Mouse (Mus musculus) stomach, postnatal 0 days (tissue): Measurements from ENCODE around the gene Pcyt2.

Experiments
- CTCF ChIP-seq: IDR thresholded peaks from 2 replicates; pipeline ENCODE4 v1.5.1; 2016; ENCODE audit warnings: antibody characterized with exemption, low read depth, mild to moderate bottlenecking, moderate library complexity
- EP300 ChIP-seq: optimal IDR thresholded peaks from 2 replicates; pipeline ENCODE3; 2016; ENCODE audit warnings: antibody characterized with exemption

DNA sequence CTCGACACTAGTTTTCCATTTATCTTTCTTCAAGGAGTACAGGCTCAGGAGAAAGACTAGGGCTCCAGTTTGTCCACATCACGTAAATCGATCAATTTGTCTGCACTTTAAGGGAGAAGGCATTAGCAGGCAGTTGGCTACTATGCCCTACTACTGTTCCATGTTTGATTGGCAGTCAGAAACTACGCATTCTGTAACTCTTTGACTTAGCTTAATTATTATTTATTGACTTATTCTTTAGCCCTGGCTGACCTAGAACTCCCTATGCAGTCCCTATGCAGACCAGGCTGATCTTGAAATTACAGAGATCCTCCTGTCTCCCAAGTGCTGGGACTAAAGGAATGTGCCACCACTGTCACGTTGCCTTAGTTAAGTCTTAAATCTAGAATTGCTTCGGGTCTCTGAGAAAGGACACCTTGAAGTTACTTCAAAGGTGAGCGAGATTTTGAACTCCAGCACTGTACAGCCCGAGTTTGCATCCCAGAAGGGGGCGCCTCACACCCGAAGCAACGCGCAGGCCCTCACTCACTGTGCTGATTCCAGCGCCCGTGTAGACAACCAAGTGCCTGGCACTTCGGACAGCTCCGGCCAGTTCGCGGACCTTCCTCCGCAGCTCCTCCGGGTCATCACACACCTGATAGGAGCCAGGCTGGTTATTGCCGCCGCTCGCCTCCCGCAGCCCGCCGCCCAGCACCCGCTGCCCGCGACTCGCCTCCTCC is 6.4 kb upstream of the Pcyt2 start:
- TF ChIP-seq EP300 (no peak), CTCF (peak; percentile 81)
